Mouse (Mus musculus) forebrain, embryonic 16.5 days (tissue): Measurements from ENCODE around the gene Eral1. TPM values are rescaled to one million over a fixed set of nuclear protein-coding genes. Genes with fewer than 3 reads are reported as not detected.

Experiments used
- ATAC-seq: fragments of 200-750 bp; cut with Nextera tagmentation; 2 replicates; pipeline ENCODE4 v1.8.0; 2017; ENCODE audit warnings: mild to moderate bottlenecking, moderate library complexity
- H3K27ac ChIP-seq: fragments of 300-500 bp; sonication (generic); 2 replicates; pipeline ENCODE4 v1.5.1; 2014; ENCODE audit warnings: low read length, control low read depth
- H3K27me3 ChIP-seq: fragments of 300-500 bp; sonication (generic); replicated peaks from 2 replicates; pipeline ENCODE4 v1.6.1; 2014; ENCODE audit warnings: low read length; ENCODE audit not compliant: control insufficient read depth, insufficient read depth
- H3K36me3 ChIP-seq: fragments of 300-500 bp; sonication (generic); 2 replicates; pipeline ENCODE4 v1.6.1; 2014; ENCODE audit not compliant: control insufficient read depth, insufficient read depth
- H3K4me1 ChIP-seq: fragments of 300-500 bp; sonication (generic); replicated peaks from 2 replicates; pipeline ENCODE4 v1.6.1; 2014; ENCODE audit warnings: low read length; ENCODE audit not compliant: control insufficient read depth, insufficient read depth
- H3K4me2 ChIP-seq: fragments of 300-500 bp; sonication (generic); 2 replicates; pipeline ENCODE4 v1.6.1; 2014; ENCODE audit warnings: mild to moderate bottlenecking, low read length, control low read depth
- H3K4me3 ChIP-seq: fragments of 300-500 bp; sonication (generic); replicated peaks from 2 replicates; pipeline ENCODE4 v1.5.1; 2014; ENCODE audit warnings: mild to moderate bottlenecking, low read length, control low read depth
- H3K9ac ChIP-seq: fragments of 300-500 bp; sonication (generic); replicated peaks from 2 replicates; pipeline ENCODE4 v1.6.1; 2014; ENCODE audit warnings: low read depth, low read length, control low read depth
- H3K9me3 ChIP-seq: fragments of 300-500 bp; sonication (generic); 2 replicates; pipeline ENCODE4 v1.6.1; 2016; ENCODE audit warnings: low read length; ENCODE audit not compliant: control insufficient read depth
- WGBS: fragments of 180-500 bp; shearing (Covaris S2); extraction: QIAGEN DNeasy Blood & Tissue Kit; methylation state at CpG from one replicate; pipeline ENCODE4 v1.1.7; 2014; 5-methylcytosine and 5-hydroxymethylcytosine counted together
- polyA plus RNA-seq: library from polyadenylated mRNA; unstranded; fragments of >200 nt; fragmentation: Nextera tagmentation; extraction: Ambion mirVana; gene quantifications from 2 replicates; pipeline ENCODE4 v1.2.1, GENCODE M21; 2015

Gene Eral1
- polyA plus RNA-seq, 1 experiment from 2014 or later: 34.3 TPM

- Histone ChIP-seq H3K4me2 (no peak overlapping the region), H3K4me1 (no peaks in the 10 kb centered on the region), H3K27ac (no peak overlapping the region), H3K36me3 (peaks cover 15% of the 10 kb centered on the region), H3K27me3 (no peaks in the 10 kb centered on the region), H3K9me3 (no peaks in the 10 kb centered on the region), H3K4me3 (no peak overlapping the region), H3K9ac (no peak overlapping the region)
- no peak for ATAC-seq
- 33% methylated on average over 6 of the region's 6 CpGs for WGBS
These were observed 7.6 kb downstream of the Eral1 start for GRCm38 (mm10) chr11:78072425-78073130.

DNA sequence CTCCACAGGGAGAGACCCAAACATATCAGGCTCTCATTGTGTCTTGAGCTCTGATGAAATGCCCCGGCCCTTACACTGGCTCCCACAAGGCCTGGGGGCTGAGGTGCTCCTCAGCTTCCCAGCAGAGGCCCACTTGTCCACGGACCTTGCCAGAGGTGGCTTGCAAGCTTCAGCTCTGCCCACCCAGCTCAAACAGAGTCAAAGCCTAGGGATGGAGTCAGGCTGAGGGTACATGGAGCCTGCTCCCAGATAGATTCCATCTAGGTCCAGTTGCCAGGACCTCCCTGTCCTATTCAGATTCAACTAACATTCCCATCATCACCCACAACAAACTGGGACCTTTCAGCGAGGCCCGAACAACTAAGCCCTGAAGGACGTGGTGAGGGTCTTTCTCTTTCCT, 8.2 kb downstream of the Eral1 start:
- Histone ChIP-seq H3K27me3 (no peaks in the 10 kb centered on the region), H3K4me1 (no peaks in the 10 kb centered on the region), H3K4me2 (no peak overlapping the region), H3K9me3 (no peaks in the 10 kb centered on the region), H3K4me3 (no peak overlapping the region), H3K9ac (no peak overlapping the region), H3K27ac (no peak overlapping the region), H3K36me3 (peaks cover 14% of the 10 kb centered on the region)
- WGBS: 79% methylated on average over 5 of the region's 5 CpGs
- no peak for ATAC-seq

GRCm38 (mm10) chr11:78069646-78070045, 10.5 kb downstream of the Eral1 start:
- no peak overlapping the region for H3K4me2 ChIP-seq
- H3K27ac ChIP-seq: no peak overlapping the region
- H3K27me3 ChIP-seq: no peaks in the 10 kb centered on the region
- no peak for ATAC-seq
- H3K4me1 ChIP-seq: no peaks in the 10 kb centered on the region
- no peak overlapping the region for H3K9ac ChIP-seq
- WGBS: 86% methylated on average over 6 of the region's 6 CpGs
- H3K4me3 ChIP-seq: no peak overlapping the region
- no peaks in the 10 kb centered on the region for H3K9me3 ChIP-seq
- H3K36me3 ChIP-seq: peaks cover 4% of the 10 kb centered on the region; the same call in 1 of the 2 replicates

GRCm38 (mm10) chr11:78069130-78069529, 11.1 kb downstream of the Eral1 start:
- H3K27ac ChIP-seq: no peak overlapping the region
- 85% methylated on average over 5 of the region's 5 CpGs for WGBS
- no peak for ATAC-seq

DNA sequence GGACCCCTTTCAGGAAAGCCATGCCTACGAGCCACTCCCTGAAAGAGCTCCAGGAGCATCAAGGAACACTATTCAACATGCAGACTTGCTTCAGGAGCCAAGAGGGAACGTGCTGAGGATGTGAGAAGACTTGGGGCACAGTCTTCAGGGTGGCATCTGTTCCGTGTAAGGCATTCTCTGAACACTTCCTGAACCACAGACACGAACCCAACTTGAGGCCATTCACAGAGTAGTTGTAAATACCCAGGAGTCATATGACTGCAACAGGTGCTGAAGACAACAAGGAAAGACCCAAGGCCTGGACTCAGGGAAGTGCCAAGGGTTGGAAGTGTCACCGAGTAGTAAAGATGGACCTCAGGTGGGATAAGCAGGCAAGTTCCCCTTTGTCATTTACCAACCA, 12.6 kb downstream of the Eral1 start:
- H3K27me3 ChIP-seq: no peaks in the 10 kb centered on the region

More at GRCm38 (mm10) chr11:78069130-78069529, 11.1 kb downstream of the Eral1 start:
- no peak overlapping the region for H3K4me2 ChIP-seq
- H3K4me3 ChIP-seq: no peak overlapping the region
- no peaks in the 10 kb centered on the region for H3K4me1 ChIP-seq
- no peaks in the 10 kb centered on the region for H3K9me3 ChIP-seq
- no peaks in the 10 kb centered on the region for H3K27me3 ChIP-seq
- no peaks in the 10 kb centered on the region; the same call in 1 of the 2 replicates for H3K36me3 ChIP-seq
- no peak overlapping the region for H3K9ac ChIP-seq

GRCm38 (mm10) chr11:78066641-78067040, 13.5 kb downstream of the Eral1 start:
- Histone ChIP-seq H3K27me3 (no peaks in the 10 kb centered on the region), H3K27ac (no peak overlapping the region), H3K4me2 (no peak overlapping the region), H3K9me3 (no peaks in the 10 kb centered on the region), H3K9ac (no peak overlapping the region), H3K36me3 (no peaks in the 10 kb centered on the region), H3K4me3 (no peak overlapping the region), H3K4me1 (no peaks in the 10 kb centered on the region)
- ATAC-seq: no peak
- WGBS: 59% methylated on average over 2 of the region's 2 CpGs

More for the DNA sequence above, 12.6 kb downstream of the Eral1 start:
- Histone ChIP-seq H3K4me3 (no peak overlapping the region), H3K36me3 (no peaks in the 10 kb centered on the region), H3K9ac (no peak overlapping the region), H3K4me2 (no peak overlapping the region), H3K4me1 (no peaks in the 10 kb centered on the region), H3K27ac (no peak overlapping the region), H3K9me3 (no peaks in the 10 kb centered on the region)
- no peak for ATAC-seq
- 75% methylated on average over 5 of the region's 5 CpGs for WGBS

GRCm38 (mm10) chr11:78065906-78066305, 14.3 kb downstream of the Eral1 start:
- no peaks in the 10 kb centered on the region for H3K27me3 ChIP-seq
- no peak overlapping the region for H3K4me3 ChIP-seq
- H3K9ac ChIP-seq: no peak overlapping the region
- H3K4me1 ChIP-seq: no peaks in the 10 kb centered on the region
- WGBS: 50% methylated on average over 2 of the region's 2 CpGs
- no peaks in the 10 kb centered on the region for H3K9me3 ChIP-seq
- H3K36me3 ChIP-seq: no peaks in the 10 kb centered on the region
- H3K4me2 ChIP-seq: no peak overlapping the region
- H3K27ac ChIP-seq: no peak overlapping the region
- no peak for ATAC-seq

GRCm38 (mm10) chr11:78062563-78062962, 17.6 kb downstream of the Eral1 start:
- Histone ChIP-seq H3K4me3 (no peak overlapping the region), H3K27ac (no peak overlapping the region), H3K36me3 (peaks cover 18% of the 10 kb centered on the region), H3K27me3 (no peaks in the 10 kb centered on the region), H3K4me2 (no peak overlapping the region), H3K9ac (no peak overlapping the region), H3K4me1 (no peaks in the 10 kb centered on the region), H3K9me3 (no peaks in the 10 kb centered on the region)
- 83% methylated on average over 1 of the region's 1 CpGs for WGBS
- ATAC-seq: no peak

DNA sequence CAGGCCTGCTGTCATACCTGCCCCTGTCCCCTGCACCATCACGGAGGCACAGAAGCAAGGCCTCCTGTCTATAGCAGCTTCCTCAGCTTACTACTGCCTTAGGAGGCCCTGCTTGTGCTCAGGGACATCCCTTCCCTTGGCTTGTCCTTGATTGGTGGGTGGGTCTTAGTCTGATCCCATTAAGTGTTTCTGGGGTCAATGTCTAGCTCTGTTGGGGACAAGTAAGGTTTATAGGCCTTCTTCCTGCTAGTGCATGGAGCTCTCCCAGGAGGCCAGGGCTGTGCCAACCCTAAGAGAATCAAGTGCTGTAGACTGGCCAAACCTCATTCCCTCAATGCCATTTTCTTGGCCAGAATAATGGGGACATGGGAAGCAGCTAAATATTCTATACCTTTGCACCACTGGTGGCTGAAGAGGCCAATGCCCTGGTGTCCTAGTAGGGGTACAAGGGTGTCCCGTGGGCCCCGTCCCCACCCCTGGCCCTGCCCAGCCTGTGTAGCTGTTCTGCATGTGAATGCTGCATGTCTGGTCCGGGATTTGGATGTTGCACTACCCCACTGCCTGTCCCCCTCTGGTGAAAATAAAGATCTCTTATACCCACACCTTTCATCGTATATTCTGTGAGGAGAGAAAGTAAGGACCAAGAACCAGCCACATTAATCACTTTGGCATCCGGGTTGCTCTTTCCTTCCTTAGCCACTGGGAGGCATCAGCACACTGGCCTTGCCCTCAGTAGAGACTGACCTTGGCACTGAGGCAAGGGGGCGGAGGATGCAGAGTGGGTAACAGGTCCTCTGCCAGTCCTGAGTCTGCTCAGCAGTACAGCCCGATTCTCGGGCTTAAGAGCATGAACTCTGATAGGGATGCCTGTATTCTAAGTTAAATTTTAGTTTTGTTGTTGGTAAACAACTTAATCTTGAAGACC, 20.1 kb downstream of the Eral1 start:
- WGBS: 54% methylated on average over 9 of the region's 9 CpGs
- ATAC-seq: peak; percentile 80
- no peak overlapping the region for H3K9ac ChIP-seq
- H3K4me3 ChIP-seq: no peak overlapping the region
- H3K4me2 ChIP-seq: no peak overlapping the region
- peaks cover 24% of the 10 kb centered on the region for H3K36me3 ChIP-seq
- no peak overlapping the region for H3K27ac ChIP-seq
- H3K27me3 ChIP-seq: no peaks in the 10 kb centered on the region
- H3K9me3 ChIP-seq: no peaks in the 10 kb centered on the region
- no peaks in the 10 kb centered on the region for H3K4me1 ChIP-seq
